Mouse (Mus musculus) gastrocnemius, adult 2 months (tissue): ENCODE measurements around the gene D17H6S53E. TPM values are rescaled to one million over a fixed set of nuclear protein-coding genes. Genes with fewer than 3 reads are reported as not detected.

Experiments used
- DNase-seq: peaks from one replicate; pipeline ENCODE4 v3.0.0; 2022
- H3K27ac ChIP-seq: fragments of 200-600 bp; 2 replicates; pipeline ENCODE4 v1.8.1; 2022; ENCODE audit warnings: mild to moderate bottlenecking
- H3K4me3 ChIP-seq: fragments of 200-600 bp; 2 replicates; pipeline ENCODE4 v1.8.1; 2022; ENCODE audit warnings: mild to moderate bottlenecking, moderate library complexity
- CTCF ChIP-seq: fragments of 200-600 bp; IDR thresholded peaks from 2 replicates; pipeline ENCODE4 v1.8.1; 2022; ENCODE audit warnings: antibody characterized with exemption, mild to moderate bottlenecking, moderate library complexity
- intact Hi-C: fragments of 180-260 bp; cut with DNase I; formaldehyde crosslinking; loops from one replicate; pipeline ENCODE4 v1.15.1; 2025
- total RNA-seq, 2 experiments: library from RNA; stranded (reverse); gene quantifications; 2 replicates each; pipeline ENCODE4 v1.2.3; 2021

The D17H6S53E gene
- total RNA-seq, 2 experiments from 2014 or later = 13.6 to 24.6 TPM

DNA sequence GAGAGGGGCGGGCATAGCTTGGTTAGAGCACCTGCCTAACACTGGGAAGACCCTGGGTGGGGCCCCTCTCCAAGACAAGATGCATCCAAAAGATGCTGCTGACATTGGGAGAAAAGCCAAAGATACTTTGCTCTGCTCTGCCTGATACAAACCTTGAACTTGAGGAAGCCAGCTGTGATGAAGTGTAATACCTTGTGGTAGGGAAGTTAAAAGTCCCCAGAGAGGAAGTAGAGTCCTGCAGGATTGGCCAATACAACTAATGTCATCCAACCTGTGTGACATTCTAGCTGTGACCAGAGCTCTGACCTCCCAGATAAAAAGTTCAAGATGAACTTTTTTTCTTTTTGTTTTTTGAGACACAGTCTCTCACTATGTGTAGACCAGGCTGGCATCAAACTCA is 1.1 kb upstream of the D17H6S53E start:
- Histone ChIP-seq H3K27ac (peak overlapping the region; percentile 94), H3K4me3 (peak overlapping the region; percentile 89)
- TF ChIP-seq CTCF = no peak
- DNase-seq = no peak
- intact Hi-C loops = loop anchor here (5.0 kb wide), 1 partner anchor 112 kb away; the partner anchor contains the start of gene Nfkbil1

DNA sequence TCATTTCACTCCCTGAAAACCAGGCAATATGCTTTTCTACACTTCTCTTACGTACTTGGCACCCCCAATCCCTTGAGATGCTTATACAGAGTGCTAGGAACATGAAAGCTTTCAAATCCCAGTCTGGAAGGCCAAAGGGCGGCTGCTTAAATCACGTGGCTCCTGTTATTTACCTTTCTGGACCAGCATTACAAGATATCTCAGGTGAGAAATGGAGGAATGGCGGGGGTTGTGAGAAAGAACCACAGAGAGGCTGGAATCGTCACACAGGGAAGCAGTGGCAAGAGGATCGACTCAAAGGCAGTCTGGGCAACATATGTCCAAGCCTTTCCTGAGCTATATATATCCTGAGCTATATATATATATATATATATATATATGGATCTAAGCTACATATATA is 595 bp upstream of the D17H6S53E start:
- DNase-seq = no peak
- Histone ChIP-seq H3K4me3 (peak overlapping the region; percentile 89), H3K27ac (peak overlapping the region; percentile 94)
- TF ChIP-seq CTCF = no peak
- intact Hi-C loops = loop anchor here (5.0 kb wide), 1 partner anchor 112 kb away; the partner anchor contains the start of gene Nfkbil1

DNA sequence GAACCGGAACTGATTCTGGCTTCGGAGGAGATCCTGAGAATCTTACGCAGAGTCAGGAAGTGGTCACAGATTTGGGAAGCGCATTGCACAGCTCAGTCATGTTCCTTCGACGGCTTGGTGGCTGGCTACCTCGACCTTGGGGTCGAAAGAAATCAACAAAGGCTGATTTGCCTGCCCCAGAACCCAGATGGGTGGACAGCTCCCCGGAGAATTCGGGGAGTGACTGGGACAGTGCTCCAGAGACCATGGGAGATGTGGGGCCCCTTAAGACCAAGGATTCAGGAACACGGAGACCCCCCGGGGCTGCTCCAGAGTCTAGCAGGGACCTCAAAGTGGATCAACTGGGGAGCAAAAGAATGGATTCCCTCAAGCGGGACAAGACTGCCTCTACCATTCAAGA is 844 bp downstream of the D17H6S53E start:
- no peak for TF ChIP-seq CTCF
- peak overlapping the region; percentile 89 for H3K4me3 ChIP-seq
- no peak for DNase-seq
- intact Hi-C loops = loop anchor here (5.0 kb wide), 1 partner anchor 110 kb away; the partner anchor contains the start of gene Nfkbil1
- peak overlapping the region; percentile 94 for H3K27ac ChIP-seq

DNA sequence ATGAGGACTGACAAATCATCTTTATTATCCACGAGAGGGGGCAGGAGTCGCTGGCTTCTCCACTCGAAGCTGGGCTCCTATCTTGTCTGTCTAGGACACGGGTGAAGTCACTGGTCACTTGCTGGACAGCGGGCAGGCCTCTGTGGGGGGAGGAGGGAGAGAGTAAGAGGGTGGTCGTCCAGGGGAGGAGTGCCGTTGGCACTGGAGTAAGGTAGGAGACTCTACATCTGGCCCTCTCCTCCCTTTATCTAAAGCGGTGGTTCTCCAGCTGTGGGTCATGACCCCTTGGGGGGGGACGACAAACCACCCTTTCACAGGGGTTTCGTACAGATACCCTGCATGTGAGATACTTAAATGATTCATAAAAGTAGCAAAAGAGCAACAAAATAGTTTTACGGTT is 2.8 kb downstream of the D17H6S53E start:
- intact Hi-C loops = loop anchor here (5.0 kb wide), 1 partner anchor 108 kb away; the partner anchor contains the start of gene Nfkbil1
- H3K27ac ChIP-seq = no peak overlapping the region
- no peak for TF ChIP-seq CTCF
- no peak for DNase-seq
- no peak overlapping the region for H3K4me3 ChIP-seq

DNA sequence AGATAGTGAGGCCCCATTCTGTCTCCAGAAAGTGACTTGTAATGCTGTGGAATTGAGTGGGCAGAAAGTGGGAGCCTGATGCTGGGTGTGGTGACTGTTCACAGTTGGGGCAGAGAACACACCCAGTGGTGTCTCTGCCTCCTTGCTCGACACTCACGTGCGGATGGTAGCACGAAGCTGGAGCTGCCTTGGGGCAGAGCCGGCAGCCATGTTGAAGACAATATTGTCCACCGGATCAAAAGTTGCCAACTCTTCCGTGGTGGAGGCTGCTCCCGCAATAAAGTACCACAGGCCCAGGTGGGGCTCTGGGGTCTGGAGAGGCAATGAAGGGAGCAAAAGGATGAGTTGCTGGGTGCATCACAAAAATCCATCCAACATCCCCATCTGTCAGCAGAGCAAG is 4.9 kb downstream of the D17H6S53E start:
- TF ChIP-seq CTCF = no peak
- no peak for DNase-seq
- Histone ChIP-seq H3K27ac (no peak overlapping the region), H3K4me3 (no peak overlapping the region)
- intact Hi-C loops = no loop called here

DNA sequence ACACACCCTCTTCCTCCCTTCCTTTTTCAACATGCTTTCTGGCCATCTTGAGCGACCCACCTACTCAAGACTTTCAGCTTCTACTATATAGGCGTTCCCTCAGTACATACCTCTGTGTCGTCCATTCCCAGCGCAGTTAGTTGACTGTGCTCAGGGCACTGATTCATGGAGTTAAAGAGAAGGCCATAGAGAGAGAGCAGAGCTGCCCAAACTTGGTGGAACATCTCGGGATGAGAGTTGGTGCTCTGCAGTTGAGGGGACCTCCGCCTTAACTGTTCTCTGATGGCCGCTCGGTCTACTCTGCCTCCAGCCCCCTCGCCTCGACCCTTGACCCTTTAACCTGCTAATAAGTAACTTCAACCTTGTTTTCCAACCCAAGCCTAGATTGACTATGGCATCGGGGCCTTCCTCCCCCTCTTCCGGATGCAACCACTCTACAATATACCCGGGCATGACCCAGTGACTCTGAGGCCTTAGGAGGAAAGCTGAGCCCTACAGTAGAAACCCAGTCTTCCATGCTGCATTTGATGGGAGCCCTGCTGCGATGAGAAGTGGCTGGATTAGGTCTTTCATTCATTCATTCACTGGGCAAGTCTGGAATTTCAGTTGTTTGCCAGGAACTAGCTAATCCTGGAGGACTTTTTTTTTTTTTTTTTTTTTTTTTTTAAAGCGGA is 5.5 kb downstream of the D17H6S53E start, which contains the start of gene Apom:
TSS of gene Apom (minus strand) at position 551 of the 674 bp plus-strand sequence.
- no peak for TF ChIP-seq CTCF
- no peak within 1 kb of the TSS for H3K27ac ChIP-seq
- intact Hi-C loops = no loop called here
- no peak within 1 kb of the TSS for H3K4me3 ChIP-seq
- DNase-seq = no peak

DNA sequence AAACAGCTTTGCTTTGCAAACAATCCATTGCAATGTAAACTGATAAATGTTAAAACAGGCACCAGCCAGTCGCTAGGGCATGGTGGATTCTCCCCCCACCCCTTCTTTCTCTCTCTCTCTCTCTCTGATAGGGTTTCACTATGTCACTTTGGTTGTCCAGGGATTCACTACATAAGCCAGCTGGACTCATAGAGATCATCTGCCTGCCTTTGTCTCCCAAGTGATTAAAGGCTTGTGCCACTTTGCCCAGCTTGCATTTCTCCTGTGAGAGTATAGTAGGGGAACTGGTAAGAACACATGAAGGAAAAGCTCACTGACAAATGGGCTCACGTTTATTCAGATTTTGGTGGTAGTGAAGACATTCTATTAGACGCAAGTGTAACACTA is 6.0 kb downstream of the D17H6S53E start:
- intact Hi-C loops = no loop called here
- no peak for TF ChIP-seq CTCF
- H3K27ac ChIP-seq = no peak overlapping the region
- no peak for DNase-seq
- no peak overlapping the region for H3K4me3 ChIP-seq

DNA sequence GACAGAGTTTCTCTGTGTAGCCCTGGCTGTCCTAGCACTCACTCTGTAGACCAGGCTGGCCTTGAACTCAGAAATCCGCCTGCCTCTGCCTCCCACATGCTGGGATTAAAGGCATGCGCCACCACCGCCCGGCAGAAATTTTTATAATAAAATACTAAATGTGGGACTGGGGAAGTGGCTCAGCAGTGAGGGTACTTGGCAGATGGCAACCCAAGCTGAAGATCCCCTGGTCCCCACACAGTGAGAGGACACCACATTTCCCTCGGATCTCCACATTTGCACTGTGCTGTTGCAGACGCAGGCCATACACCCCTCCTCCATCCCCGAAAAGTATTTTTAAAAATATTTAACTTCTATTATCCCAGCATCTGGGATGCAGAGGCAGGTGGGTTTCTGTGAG is 7.3 kb downstream of the D17H6S53E start:
- Histone ChIP-seq H3K4me3 (no peak overlapping the region), H3K27ac (no peak overlapping the region)
- DNase-seq = no peak
- intact Hi-C loops = no loop called here
- no peak for TF ChIP-seq CTCF

DNA sequence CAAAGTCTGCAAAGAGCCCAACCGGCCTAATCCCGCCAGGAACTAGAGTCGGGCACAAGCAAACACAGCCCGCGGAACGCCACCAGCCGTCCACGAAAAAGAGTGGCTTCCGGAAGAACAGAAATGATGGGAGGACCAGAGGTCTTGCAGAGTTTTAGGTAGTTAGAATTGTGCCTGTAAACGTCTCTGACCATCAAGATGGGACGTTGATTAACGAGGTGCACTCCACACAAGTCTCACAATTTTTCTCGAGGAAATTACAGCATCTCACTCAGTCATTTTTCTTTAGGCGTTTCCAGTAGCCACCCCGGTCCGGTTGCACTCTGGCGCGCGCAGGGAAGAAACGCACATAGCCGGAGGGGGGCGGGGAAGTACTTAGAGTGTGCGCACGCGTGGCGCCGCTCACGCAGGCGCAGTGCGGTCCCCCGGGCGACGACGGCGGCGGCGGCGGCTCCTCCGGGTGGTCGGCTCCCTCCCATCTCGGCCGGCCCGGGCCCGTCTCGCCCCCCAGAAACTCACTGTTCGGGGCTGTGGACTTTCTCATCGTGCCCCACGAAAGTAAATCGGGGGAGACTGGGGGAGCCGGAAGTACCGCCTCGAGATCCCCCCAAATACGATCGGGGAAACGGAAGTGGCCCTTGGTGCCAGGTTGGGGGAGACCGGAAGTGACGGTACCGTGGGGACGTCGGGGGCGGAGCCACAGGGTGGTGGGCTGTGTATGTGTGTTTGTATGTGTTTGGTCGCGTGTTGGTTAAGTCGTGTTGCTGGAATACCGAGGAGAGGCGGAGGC is 8.8 kb downstream of the D17H6S53E start, which contains the start of gene Bag6:
TSS of gene Bag6 (plus strand) at position 378 of the 790 bp plus-strand sequence.
- DNase-seq = peak; percentile 95
- intact Hi-C loops = no loop called here
- peak within 1 kb of the TSS; percentile 94 for H3K4me3 ChIP-seq
- TF ChIP-seq CTCF = no peak
- H3K27ac ChIP-seq = peak within 1 kb of the TSS; percentile 100

DNA sequence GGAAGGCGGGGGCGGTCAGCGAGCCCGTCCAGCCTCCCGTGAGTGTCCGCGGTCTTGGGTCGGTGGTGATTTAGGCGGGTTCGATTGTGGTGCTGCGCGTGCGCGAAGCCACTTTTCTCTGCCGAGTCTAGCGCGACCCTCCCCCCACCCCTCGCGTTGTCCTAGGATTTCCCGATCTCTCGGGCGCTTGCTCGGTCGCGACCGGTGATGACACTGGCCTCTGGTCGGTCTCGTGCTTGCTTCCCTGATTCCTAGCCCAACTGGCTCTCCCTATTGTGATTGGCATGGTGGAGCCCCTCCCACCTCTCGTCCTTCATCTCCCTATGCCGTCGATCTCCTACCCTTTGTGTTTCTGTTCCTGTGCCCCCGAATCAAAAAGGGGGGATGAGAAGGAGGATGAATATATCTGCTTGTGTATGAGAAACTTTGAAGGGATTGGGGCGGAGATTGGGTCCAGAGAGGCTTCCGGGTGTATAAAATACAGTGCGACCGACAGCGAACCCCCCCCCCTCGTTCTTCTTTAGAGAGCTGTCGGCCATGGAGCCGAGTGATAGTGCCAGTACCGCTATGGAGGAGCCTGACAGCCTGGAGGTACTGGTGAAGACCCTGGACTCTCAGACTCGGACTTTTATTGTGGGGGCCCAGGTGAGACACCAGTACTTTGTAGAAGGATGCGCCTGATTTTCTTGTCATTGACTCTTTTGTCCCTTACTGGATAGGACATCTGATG is 9.6 kb downstream of the D17H6S53E start:
- intact Hi-C loops = no loop called here
- Histone ChIP-seq H3K27ac (peak overlapping the region; percentile 100), H3K4me3 (peak overlapping the region; percentile 94)
- TF ChIP-seq CTCF = no peak
- DNase-seq = no peak

DNA sequence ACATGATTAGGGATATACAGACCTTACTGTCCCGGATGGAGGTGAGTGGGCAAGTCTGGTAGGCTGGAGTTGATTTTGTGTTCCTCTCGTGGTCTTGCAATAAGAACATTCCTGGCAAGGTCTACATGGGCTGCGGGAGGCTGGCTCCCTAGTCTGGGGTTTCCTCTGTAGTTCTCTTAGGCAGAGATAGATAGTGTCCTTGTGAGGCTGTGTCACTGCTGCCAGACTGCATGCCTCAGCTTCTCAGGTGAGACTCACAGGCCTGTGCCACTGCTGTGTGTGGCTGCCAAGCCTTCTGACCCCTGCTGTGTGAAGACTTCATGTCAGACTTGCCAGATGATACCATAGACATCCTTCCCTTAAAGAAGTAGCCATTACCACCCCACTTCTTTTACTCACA is 13.1 kb downstream of the D17H6S53E start:
- H3K27ac ChIP-seq = no peak overlapping the region
- H3K4me3 ChIP-seq = no peak overlapping the region
- TF ChIP-seq CTCF = no peak
- DNase-seq = no peak
- intact Hi-C loops = no loop called here

DNA sequence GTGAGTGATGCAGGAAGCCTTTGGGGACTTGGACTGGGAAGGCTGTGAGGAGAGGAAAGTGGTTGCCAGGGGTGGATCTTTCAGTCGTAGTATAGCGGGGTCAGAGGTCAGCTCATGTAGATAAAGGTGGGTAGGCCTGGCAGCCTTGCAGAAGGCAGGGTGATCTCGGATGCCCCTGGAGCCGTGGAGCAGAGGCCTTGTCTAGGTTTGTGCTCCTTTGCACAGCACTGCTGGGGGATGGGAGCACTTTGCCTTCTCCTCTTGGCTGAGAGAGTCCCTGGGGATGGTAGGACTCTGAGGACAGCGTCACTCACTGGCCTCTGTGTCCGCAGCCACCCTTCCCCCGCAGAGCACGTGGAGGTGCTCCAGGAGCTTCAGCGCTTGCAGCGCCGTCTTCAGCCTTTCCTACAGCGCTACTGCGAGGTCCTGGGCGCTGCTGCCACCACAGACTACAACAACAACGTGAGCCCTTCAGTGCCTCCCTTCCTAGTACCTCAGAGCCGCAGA is 14.4 kb downstream of the D17H6S53E start:
- H3K27ac ChIP-seq = no peak overlapping the region
- no peak for DNase-seq
- no peak for TF ChIP-seq CTCF
- intact Hi-C loops = no loop called here
- H3K4me3 ChIP-seq = no peak overlapping the region

DNA sequence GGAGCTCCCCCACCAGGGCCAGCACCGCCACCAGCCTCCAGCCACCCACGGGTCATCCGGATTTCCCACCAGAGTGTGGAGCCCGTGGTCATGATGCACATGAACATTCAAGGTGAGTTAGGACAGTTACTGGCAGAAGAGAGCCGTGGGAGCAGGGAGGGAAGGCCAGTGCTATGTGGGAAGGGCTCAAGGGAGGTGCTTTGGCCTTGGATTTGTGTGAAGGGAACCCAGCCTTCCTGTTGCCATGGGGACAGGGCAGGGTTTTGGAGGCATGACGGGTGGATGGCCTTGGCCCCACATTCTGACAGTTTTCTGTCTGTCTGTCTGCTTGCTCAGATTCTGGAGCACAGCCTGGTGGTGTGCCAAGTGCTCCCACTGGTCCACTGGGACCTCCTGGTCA is 15.8 kb downstream of the D17H6S53E start:
- no peak for TF ChIP-seq CTCF

More for the DNA sequence above, 15.8 kb downstream of the D17H6S53E start:
- no peak overlapping the region for H3K27ac ChIP-seq
- intact Hi-C loops = no loop called here
- no peak for DNase-seq
- no peak overlapping the region for H3K4me3 ChIP-seq
